Mouse (Mus musculus) C2C12 (cell line): ENCODE measurements around the gene Zfp292.

Source experiments
- CEBPB ChIP-seq: IDR thresholded peaks from one replicate; pipeline ENCODE4 v1.6.1; 2011; ENCODE audit warnings: low read depth, mild to moderate bottlenecking, control low read depth, moderate library complexity
- CTCF ChIP-seq: IDR thresholded peaks from one replicate; pipeline ENCODE4 v1.5.1; 2011; ENCODE audit not compliant: control insufficient read depth, insufficient read depth, insufficient read length
- MAX ChIP-seq: IDR thresholded peaks from one replicate; pipeline ENCODE4 v1.6.1; 2011; ENCODE audit warnings: mild to moderate bottlenecking, control low read depth
- MYOD1 ChIP-seq: IDR thresholded peaks from one replicate; pipeline ENCODE4 v1.6.1; 2011; ENCODE audit warnings: low read depth; ENCODE audit not compliant: control insufficient read depth, insufficient read length
- MYOG ChIP-seq: IDR thresholded peaks from one replicate; pipeline ENCODE4 v1.6.1; 2011; ENCODE audit not compliant: control insufficient read depth, insufficient read length; ENCODE audit errors: extremely low read depth

- TF ChIP-seq CTCF, result no peak
- TF ChIP-seq MAX, result no peak
- no peak for TF ChIP-seq MYOG
- no peak for TF ChIP-seq CEBPB
- TF ChIP-seq MYOD1, result no peak
Measured at GRCm38 (mm10) chr4:34906151-34906550, 23.4 kb upstream of the Zfp292 start.
